8 mouse cellular contexts compared by ENCODE assay signal in genomic region chr17:69969816-69970750, GRCm38 (mm10). TPM values are rescaled to one million over a fixed set of nuclear protein-coding genes. Genes with fewer than 3 reads are reported as not detected.
DNase-seq lines count a peak whose midpoint lies in the region; ATAC-seq and TF ChIP-seq lines count a peak whose summit lies in the region.

No protein-coding gene starts in this region.

- no peak for TF ChIP-seq CTCF in cortical plate, adult 2 months (IDR thresholded peaks at IDR 0.05; ENCODE audit: extremely low read depth, insufficient read depth, low read length)

- no peaks in the 10 kb centered on the region; the same call in 1 of the 2 replicates for H3K27me3 ChIP-seq in hindbrain, embryonic 14.5 days (ENCODE audit: control insufficient read depth, insufficient read depth, low read length)
- H3K27me3 ChIP-seq in liver, embryonic 11.5 days (replicated peaks; ENCODE audit: control insufficient read depth, insufficient read depth, low read length) = peaks cover 34% of the 10 kb centered on the region

- peaks cover 0 to 3% of the 10 kb centered on the region in 2 experiments; a peak in 1 of 4 replicates for H3K4me1 ChIP-seq in ES-E14 (ENCODE audit: control insufficient read depth in 2 of 2, insufficient read depth in 2 of 2, low read length in 2 of 2, poor library complexity in 1 of 2)
- H3K4me1 ChIP-seq in cortical plate, adult 2 months (ENCODE audit: control insufficient read depth, insufficient read depth, low read length) = peaks cover 2% of the 10 kb centered on the region; the same call in 1 of the 2 replicates
- H3K4me1 ChIP-seq in hindbrain, embryonic 14.5 days (replicated peaks; ENCODE audit: control insufficient read depth, insufficient read depth, low read length) = peaks cover 5% of the 10 kb centered on the region; the same call in 1 of the 2 replicates
- H3K4me1 ChIP-seq in liver, embryonic 11.5 days (replicated peaks; ENCODE audit: control insufficient read depth, insufficient read depth, low read length) = no peaks in the 10 kb centered on the region

- no peaks in the 10 kb centered on the region for H3K36me3 ChIP-seq in ES-E14 (ENCODE audit: control insufficient read depth, insufficient read depth, low read length, poor library complexity, severe bottlenecking)
- no peaks in the 10 kb centered on the region for H3K36me3 ChIP-seq in hindbrain, embryonic 14.5 days (replicated peaks; ENCODE audit: control insufficient read depth, insufficient read depth)
- H3K36me3 ChIP-seq in liver, embryonic 11.5 days (ENCODE audit: control insufficient read depth, insufficient read depth, low read length) = no peaks in the 10 kb centered on the region

- peak overlapping the region; percentile 90 for H3K4me2 ChIP-seq in hindbrain, embryonic 14.5 days (replicated peaks)
- H3K4me2 ChIP-seq in liver, embryonic 11.5 days = peak overlapping the region; percentile 76

- peak; percentile 49 for ATAC-seq in hindbrain, embryonic 14.5 days (ENCODE audit: low FRiP score)
- peak; percentile 16; the same call in 1 of the 2 replicates for ATAC-seq in liver, embryonic 11.5 days (replicated peaks; ENCODE audit: low FRiP score)
- no peak for ATAC-seq in monocyte, adult 5-6 weeks (replicated peaks; ENCODE audit: insufficient number of reproducible peaks, low FRiP score, low TSS enrichment, poor library complexity, severe bottlenecking)

- no peak overlapping the region; the same call in 1 of the 2 replicates for H3K9ac ChIP-seq in ES-E14 (ENCODE audit: insufficient read depth, low read depth, low read length, poor library complexity, severe bottlenecking)
- peak overlapping the region; percentile 93 for H3K9ac ChIP-seq in hindbrain, embryonic 14.5 days
- H3K9ac ChIP-seq in liver, embryonic 11.5 days (ENCODE audit: low read depth, low read length) = no peak overlapping the region

- DNase-seq in gastrocnemius, postnatal 10 days = peak; percentile 3
- DNase-seq in gastrocnemius, postnatal 25 days = no peak
- no peak for DNase-seq in ES-E14 (ENCODE audit: low read depth, low spot score)
- DNase-seq in hindbrain, embryonic 14.5 days (ENCODE audit: low spot score) = peak; percentile 59
- DNase-seq in liver, embryonic 11.5 days (ENCODE audit: low spot score) = peak; percentile 31
- peak; percentile 52 for DNase-seq in right cerebral cortex, postnatal 14 days

- no peak for TF ChIP-seq POLR2A in cortical plate, adult 2 months (IDR thresholded peaks at IDR 0.05; ENCODE audit: extremely low read depth, insufficient read depth, low read length)

- under 1% methylated on average over 43 of the region's 43 CpGs for WGBS in hindbrain, embryonic 14.5 days
- 5% methylated on average over 43 of the region's 43 CpGs for WGBS in liver, embryonic 11.5 days

- no peak overlapping the region for H3K27ac ChIP-seq in ES-E14 (ENCODE audit: insufficient read depth, low read depth, low read length, poor library complexity, severe bottlenecking)
- peak overlapping the region; percentile 98 for H3K27ac ChIP-seq in cortical plate, adult 2 months (ENCODE audit: insufficient read depth, low read length)
- H3K27ac ChIP-seq in hindbrain, embryonic 14.5 days = peak overlapping the region; percentile 90
- H3K27ac ChIP-seq in liver, embryonic 11.5 days (ENCODE audit: low read depth, low read length) = no peak overlapping the region

- H3K9me3 ChIP-seq in ES-E14 (ENCODE audit: control insufficient read depth, insufficient read depth, low read depth, low read length) = no peaks in the 10 kb centered on the region
- H3K9me3 ChIP-seq in hindbrain, embryonic 14.5 days (ENCODE audit: control insufficient read depth, low read length) = no peaks in the 10 kb centered on the region
- no peaks in the 10 kb centered on the region for H3K9me3 ChIP-seq in liver, embryonic 11.5 days (ENCODE audit: control insufficient read depth, low read length)

- H3K4me3 ChIP-seq in ES-E14 (ENCODE audit: insufficient read depth in 1 of 2, low read depth in 1 of 2, low read length in 2 of 2, poor library complexity in 1 of 2, severe bottlenecking in 1 of 2) = peak overlapping the region; percentile 65 to 71
- peak overlapping the region; percentile 94 for H3K4me3 ChIP-seq in cortical plate, adult 2 months (ENCODE audit: insufficient read depth, low read length)
- peak overlapping the region; percentile 91 for H3K4me3 ChIP-seq in hindbrain, embryonic 14.5 days (replicated peaks; ENCODE audit: low read length)
- peak overlapping the region; percentile 45 for H3K4me3 ChIP-seq in liver, embryonic 11.5 days (ENCODE audit: low read depth, low read length)

- in situ Hi-C loops in ES-E14 (cut with MboI; ENCODE audit: low sequenced_read_pairs in 2 of 2, unreplicated experiment in 2 of 2) = no loop called here

TF ChIP-seq in ES-E14, 5 proteins besides CTCF, POLR2A, EP300 and RAD21:
- TF ChIP-seq MAFK (IDR thresholded peaks at IDR 0.05; ENCODE audit: insufficient read depth, low read depth, low read length) = no peak
- TF ChIP-seq ZC3H11A (IDR thresholded peaks at IDR 0.05; ENCODE audit: borderline replicate concordance, low read depth, low read length) = no peak
- no peak for TF ChIP-seq ZNF384 (IDR thresholded peaks at IDR 0.05; ENCODE audit: low read depth, low read length)
- TF ChIP-seq CHD2 (IDR thresholded peaks at IDR 0.05; ENCODE audit: low read depth, low read length) = no peak
- TF ChIP-seq HCFC1 (IDR thresholded peaks at IDR 0.05; ENCODE audit: borderline replicate concordance, insufficient read depth, low read length) = no peak

RNA-seq across cellular contexts. Expression of gene Dlgap1, which starts 1.2 kb away (rescaled TPM):
- total RNA-seq in gastrocnemius, postnatal 10 days (2021) = 1 to 10 TPM in 1 of 2 experiments, under 1 TPM in 1; 0.78 to 1.4 TPM
- under 1 TPM; 0.20 to 0.38 TPM for total RNA-seq in gastrocnemius, postnatal 25 days (2021)
- 0.90 and 0.94 TPM in 2 replicates for total RNA-seq in ES-E14 (2012; rRNA removed)
- 310 and 348 TPM in 2 replicates for polyA plus RNA-seq in cortical plate, adult 2 months (2012; rRNA removed)
- polyA plus RNA-seq in hindbrain, embryonic 14.5 days (2014; fragmentation: Nextera tagmentation; extraction: Ambion mirVana) = 34.9 and 35.8 TPM in 2 replicates
- 1.1 and 1.6 TPM in 2 replicates for polyA plus RNA-seq in liver, embryonic 11.5 days (2014; fragmentation: Nextera tagmentation; extraction: Ambion mirVana)
- total RNA-seq in monocyte, adult 5-6 weeks (2017) = not detected in 3 replicates

Comparison
In these comparisons a context has a peak if more than half of its experiments do, and no peak if none do; other contexts are left out.
1. DNase-seq: peak in gastrocnemius, postnatal 10 days (single experiment), hindbrain, embryonic 14.5 days (single experiment), liver, embryonic 11.5 days (single experiment) and right cerebral cortex, postnatal 14 days (single experiment); none in gastrocnemius, postnatal 25 days (single experiment) and ES-E14 (single experiment).
2. H3K27ac ChIP-seq: peak in cortical plate, adult 2 months (single experiment) and hindbrain, embryonic 14.5 days (single experiment); none in ES-E14 (single experiment) and liver, embryonic 11.5 days (single experiment).
3. Peak in every context shown above with its lines, with median percentiles within 50 percentile points of each other: H3K4me3 ChIP-seq.